Mouse (Mus musculus) heart, embryonic 11.5 days (tissue): ENCODE measurements around the gene Tnf. TPM values are rescaled to one million over a fixed set of nuclear protein-coding genes. Genes with fewer than 3 reads are reported as not detected.

Experiments used
- ATAC-seq: fragments of 200-750 bp; cut with Nextera tagmentation; replicated peaks from 2 replicates; pipeline ENCODE4 v1.8.0; 2017; ENCODE audit warnings: moderate library complexity; ENCODE audit not compliant: insufficient number of reproducible peaks, low FRiP score, low TSS enrichment
- H3K27ac ChIP-seq: fragments of 300-500 bp; sonication (generic); 2 replicates; pipeline ENCODE4 v1.5.1; 2014; ENCODE audit warnings: mild to moderate bottlenecking, low read depth, low read length
- H3K27me3 ChIP-seq: fragments of 300-500 bp; sonication (generic); 2 replicates; pipeline ENCODE4 v1.6.1; 2014; ENCODE audit warnings: mild to moderate bottlenecking, low read length, mixed read lengths; ENCODE audit not compliant: control insufficient read depth, insufficient read depth
- H3K36me3 ChIP-seq: fragments of 300-500 bp; sonication (generic); 2 replicates; pipeline ENCODE4 v1.6.1; 2014; ENCODE audit warnings: mild to moderate bottlenecking, low read length, moderate library complexity, mixed read lengths; ENCODE audit not compliant: control insufficient read depth, insufficient read depth
- H3K4me1 ChIP-seq: fragments of 300-500 bp; sonication (generic); 2 replicates; pipeline ENCODE4 v1.6.1; 2014; ENCODE audit warnings: low read length; ENCODE audit not compliant: control insufficient read depth, insufficient read depth
- H3K4me2 ChIP-seq: fragments of 300-500 bp; sonication (generic); 2 replicates; pipeline ENCODE4 v1.6.1; 2014; ENCODE audit warnings: mild to moderate bottlenecking, moderate library complexity
- H3K4me3 ChIP-seq: fragments of 300-500 bp; sonication (generic); 2 replicates; pipeline ENCODE4 v1.5.1; 2014; ENCODE audit warnings: low read depth, low read length
- H3K9ac ChIP-seq: fragments of 300-500 bp; sonication (generic); 2 replicates; pipeline ENCODE4 v1.6.1; 2014; ENCODE audit warnings: mild to moderate bottlenecking, low read depth, low read length, moderate library complexity
- H3K9me3 ChIP-seq: fragments of 300-500 bp; sonication (generic); replicated peaks from 2 replicates; pipeline ENCODE4 v1.6.1; 2016; ENCODE audit warnings: low read length; ENCODE audit not compliant: control insufficient read depth
- WGBS: fragments of 180-500 bp; shearing (Covaris S2); extraction: QIAGEN DNeasy Blood & Tissue Kit; methylation state at CpG from one replicate; pipeline ENCODE4 v1.1.7; 2014; ENCODE audit not compliant: insufficient replicate concordance; 5-methylcytosine and 5-hydroxymethylcytosine counted together
- microRNA-seq: library from miRNA; unstranded; fragments of <30 nt; microRNA quantifications from one replicate; pipeline ENCODE4, GENCODE M21; 2016; ENCODE audit warnings: borderline number of aligned reads
- polyA plus RNA-seq: library from polyadenylated mRNA; unstranded; fragments of >200 nt; fragmentation: Nextera tagmentation; extraction: Ambion mirVana; gene quantifications from 2 replicates; pipeline ENCODE4 v1.2.1, GENCODE M21; 2014

Gene Tnf
- polyA plus RNA-seq, 1 experiment from 2014 or later, result not detected

GRCm38 (mm10) chr17:35152121-35152520 lies 49.7 kb downstream of the Tnf start:
- Histone ChIP-seq H3K9me3 (no peaks in the 10 kb centered on the region), H3K27me3 (no peaks in the 10 kb centered on the region), H3K4me3 (no peak overlapping the region), H3K4me2 (no peak overlapping the region), H3K9ac (no peak overlapping the region), H3K4me1 (no peaks in the 10 kb centered on the region), H3K27ac (no peak overlapping the region), H3K36me3 (peaks cover 87% of the 10 kb centered on the region)
- WGBS, result 98% methylated on average over 4 of the region's 4 CpGs
- no peak for ATAC-seq

Small RNAs within 50 kb of the gene (microRNA-seq; reads per million reads assigned to microRNA genes)
- gene Mir6973a, result not detected
- not detected for gene Mir6974
- 1.8 reads per million, percentile 23 among the genes with 10 or more reads in this experiment for gene Mir6975
- 0.81 reads per million, percentile 9 among the genes with 10 or more reads in this experiment for gene Mir8094

Other genes with a start within 250 kb of the Tnf start
- gene Hspa1b, start 242.8 kb downstream of the Tnf start, polyA plus RNA-seq, result 0.48 and 0.50 TPM in 2 replicates
- gene Gm20481, start 232.1 kb downstream of the Tnf start, polyA plus RNA-seq, result not detected in 2 replicates
- gene Hspa1a, start 229.9 kb downstream of the Tnf start, polyA plus RNA-seq, result 1.9 and 2.5 TPM in 2 replicates
- 1.7 and 4.0 TPM in 2 replicates for gene Hspa1l, start 229.3 kb downstream of the Tnf start, polyA plus RNA-seq
- 162 and 169 TPM in 2 replicates for gene Lsm2, start 220.1 kb downstream of the Tnf start, polyA plus RNA-seq
- gene Vars, start 201.0 kb downstream of the Tnf start, polyA plus RNA-seq, result 55.7 and 59.7 TPM in 2 replicates
- gene Vwa7, start 185.4 kb downstream of the Tnf start, polyA plus RNA-seq, result 0.20 and 0.27 TPM in 2 replicates
- 1.8 and 2.1 TPM in 2 replicates for gene Sapcd1, start 174.0 kb downstream of the Tnf start, polyA plus RNA-seq
- gene Msh5, start 155.3 kb downstream of the Tnf start, polyA plus RNA-seq, result 4.4 and 4.6 TPM in 2 replicates
- 86.4 and 228 TPM in 2 replicates for gene Clic1, start 152.0 kb downstream of the Tnf start, polyA plus RNA-seq
- 213 and 217 TPM in 2 replicates for gene Ddah2, start 143.0 kb downstream of the Tnf start, polyA plus RNA-seq
- not detected in 2 replicates for gene Ly6g6c, start 136.6 kb downstream of the Tnf start, polyA plus RNA-seq
- 1.4 and 1.8 TPM in 2 replicates for gene Mpig6b, start 135.8 kb downstream of the Tnf start, polyA plus RNA-seq
- 0.42 TPM in 1 of 2 replicates, not detected in the other for gene Ly6g6e, start 125.1 kb downstream of the Tnf start, polyA plus RNA-seq
- 2.0 and 2.2 TPM in 2 replicates for gene Ly6g6d, start 123.9 kb downstream of the Tnf start, polyA plus RNA-seq
- 1.8 TPM in 2 replicates for gene Ly6g6f, start 116.4 kb downstream of the Tnf start, polyA plus RNA-seq
- 47.4 and 51.2 TPM in 2 replicates for gene Abhd16a, start 112.7 kb downstream of the Tnf start, polyA plus RNA-seq
- gene Ly6g5c, start 93.7 kb downstream of the Tnf start, polyA plus RNA-seq, result not detected in 2 replicates
- 0.36 and 0.56 TPM in 2 replicates for gene Ly6g5b, start 86.6 kb downstream of the Tnf start, polyA plus RNA-seq
- gene Gpank1, start 80.6 kb downstream of the Tnf start, polyA plus RNA-seq, result 15.7 and 17.2 TPM in 2 replicates
- 221 and 222 TPM in 2 replicates for gene Csnk2b, start 80.0 kb downstream of the Tnf start, polyA plus RNA-seq
- 8.4 and 10.8 TPM in 2 replicates for gene D17H6S53E, start 75.6 kb downstream of the Tnf start, polyA plus RNA-seq
- gene Apom, start 70.0 kb downstream of the Tnf start, polyA plus RNA-seq, result 2.3 and 12.9 TPM in 2 replicates
- 72.5 and 77.4 TPM in 2 replicates for gene Bag6, start 66.8 kb downstream of the Tnf start, polyA plus RNA-seq
- gene Prrc2a, start 37.1 kb downstream of the Tnf start, polyA plus RNA-seq, result 128 and 163 TPM in 2 replicates
- 2.7 and 4.2 TPM in 2 replicates for gene Aif1, start 25.9 kb downstream of the Tnf start, polyA plus RNA-seq
- 4.9 and 5.0 TPM in 2 replicates for gene Lst1, start 13.6 kb downstream of the Tnf start, polyA plus RNA-seq
- gene Ltb, start 7.6 kb downstream of the Tnf start, polyA plus RNA-seq, result 0.42 TPM in 1 of 2 replicates, not detected in the other
- not detected in 2 replicates for gene Lta, start 3.3 kb upstream of the Tnf start, polyA plus RNA-seq
- gene Gm16181, start 18.8 kb upstream of the Tnf start, polyA plus RNA-seq, result 0.44 TPM in 1 of 2 replicates, not detected in the other
- 9.3 and 10.1 TPM in 2 replicates for gene Atp6v1g2, start 31.7 kb upstream of the Tnf start, polyA plus RNA-seq
- 2.3 and 4.9 TPM in 2 replicates for gene Nfkbil1, start 33.8 kb upstream of the Tnf start, polyA plus RNA-seq
- 317 and 318 TPM in 2 replicates for gene Ddx39b, start 39.7 kb upstream of the Tnf start, polyA plus RNA-seq
- gene H2-D1, start 60.7 kb upstream of the Tnf start, polyA plus RNA-seq, result 21.0 and 29.1 TPM in 2 replicates
- 0.18 and 0.53 TPM in 2 replicates for gene H2-Q1, start 118.4 kb upstream of the Tnf start, polyA plus RNA-seq
- 9.0 and 10.1 TPM in 2 replicates for gene H2-Q2, start 140.2 kb upstream of the Tnf start, polyA plus RNA-seq
- gene H2-Q4, start 177.6 kb upstream of the Tnf start, polyA plus RNA-seq, result 1.8 and 2.7 TPM in 2 replicates
- 0.38 and 0.39 TPM in 2 replicates for gene H2-Q6, start 222.8 kb upstream of the Tnf start, polyA plus RNA-seq
- 0.84 and 2.6 TPM in 2 replicates for gene H2-Q7, start 237.1 kb upstream of the Tnf start, polyA plus RNA-seq